Mouse (Mus musculus): ENCODE data around the gene Radil. TPM values are rescaled to one million over a fixed set of nuclear protein-coding genes. Genes with fewer than 3 reads are reported as not detected.

The Radil gene
- total and polyA plus RNA-seq, 3 experiments = not detected

- DNase-seq (ENCODE audit: extremely low read depth) = no peak
- in situ Hi-C loops (cut with MboI; ENCODE audit: low pct_ligation_motif_present, low pct_unique_long_range_greater_than_20kb, low sequenced_read_pairs) = loop anchor here (5.0 kb wide), 1 partner anchor 73 kb away; no protein-coding TSS in a partner anchor
- peaks cover 30 to 62% of the 10 kb centered on the region in 2 experiments for H3K4me1 ChIP-seq (ENCODE audit: control insufficient read depth in 1 of 2, insufficient read depth in 2 of 2)
Observed at GRCm38 (mm10) chr5:142439911-142440432, 110.9 kb downstream of the Radil start.

GRCm38 (mm10) chr5:142438380-142438938, 112.4 kb downstream of the Radil start:
- dilution Hi-C loops (cut with MboI; ENCODE audit: extremely low pct_ligation_motif_present, extremely low pct_unique_long_range_greater_than_20kb, low sequenced_read_pairs) = no loop called here
- in situ Hi-C loops (cut with MboI; ENCODE audit: low pct_ligation_motif_present, low pct_unique_long_range_greater_than_20kb, low sequenced_read_pairs) = no loop called here
- Histone ChIP-seq H3K4me3 (replicated peaks in 1 of 3; ENCODE audit: low read depth in 2 of 3, low read length in 2 of 3, poor library complexity in 1 of 3) (no peak overlapping the region), H3K36me3 (replicated peaks in 1 of 2; ENCODE audit: control insufficient read depth in 1 of 2, insufficient read depth in 1 of 2, low read length in 1 of 2) (peaks cover 22 to 76% of the 10 kb centered on the region in 2 experiments), H3K9me3 (replicated peaks; ENCODE audit: low read length) (peaks cover 4% of the 10 kb centered on the region), H3K27me3 (replicated peaks) (no peaks in the 10 kb centered on the region), H3K4me1 (ENCODE audit: control insufficient read depth in 1 of 2, insufficient read depth in 2 of 2) (peaks cover 16 to 48% of the 10 kb centered on the region in 2 experiments), H3K4me2 (ENCODE audit: insufficient read depth, low read depth, poor library complexity, severe bottlenecking) (no peak overlapping the region), H3K9ac (ENCODE audit: insufficient read depth, low read depth) (no peak overlapping the region), H3K27ac (ENCODE audit: insufficient read depth, low read depth) (no peak overlapping the region), H3K79me2 (replicated peaks; ENCODE audit: control insufficient read depth, extremely low read depth, insufficient read depth, poor library complexity, severe bottlenecking) (peaks cover 20% of the 10 kb centered on the region)
- TF ChIP-seq E2F4 (IDR thresholded peaks at IDR 0.05; ENCODE audit: insufficient replicate concordance, low read depth, low read length) (no peak), NELFE (IDR thresholded peaks at IDR 0.05; ENCODE audit: low read depth, low read length) (no peak), SMC3 (IDR thresholded peaks at IDR 0.05; ENCODE audit: low read depth, low read length) (no peak), EP300 (IDR thresholded peaks at IDR 0.05; ENCODE audit: low read length) (no peak), MEF2A (IDR thresholded peaks at IDR 0.05; ENCODE audit: borderline replicate concordance, low read depth, low read length) (no peak), TCF12 (IDR thresholded peaks at IDR 0.05; ENCODE audit: low read depth, low read length) (no peak), ZMIZ1 (IDR thresholded peaks at IDR 0.05; ENCODE audit: low read depth, low read length) (no peak), USF2 (conservative IDR thresholded peaks at IDR 0.05; ENCODE audit: low read depth, low read length) (no peak), GABPA (IDR thresholded peaks at IDR 0.05; ENCODE audit: insufficient replicate concordance, low read depth, low read length) (no peak), MAFK (IDR thresholded peaks at IDR 0.05; ENCODE audit: insufficient replicate concordance, low read length) (no peak), MXI1 (IDR thresholded peaks at IDR 0.05; ENCODE audit: low read depth, low read length) (no peak)
- no peak for DNase-seq (ENCODE audit: extremely low read depth)

More at GRCm38 (mm10) chr5:142439911-142440432, 110.9 kb downstream of the Radil start:
- peak overlapping the region in 2 of 3 experiments; percentile 36 to 37 for H3K4me3 ChIP-seq (replicated peaks in 1 of 3; ENCODE audit: low read depth in 2 of 3, low read length in 2 of 3, poor library complexity in 1 of 3)
- dilution Hi-C loops (cut with MboI; ENCODE audit: extremely low pct_ligation_motif_present, extremely low pct_unique_long_range_greater_than_20kb, low sequenced_read_pairs) = no loop called here
- no peak overlapping the region for H3K9ac ChIP-seq (ENCODE audit: insufficient read depth, low read depth)
- H3K4me2 ChIP-seq (ENCODE audit: insufficient read depth, low read depth, poor library complexity, severe bottlenecking) = peak overlapping the region; percentile 62
- H3K27me3 ChIP-seq (replicated peaks) = no peaks in the 10 kb centered on the region
- peaks cover 21 to 76% of the 10 kb centered on the region in 2 experiments for H3K36me3 ChIP-seq (replicated peaks in 1 of 2; ENCODE audit: control insufficient read depth in 1 of 2, insufficient read depth in 1 of 2, low read length in 1 of 2)
- TF ChIP-seq ETS1 (conservative IDR thresholded peaks at IDR 0.05; ENCODE audit: low read depth, low read length) (no peak), UBTF (IDR thresholded peaks at IDR 0.05; ENCODE audit: low read depth, low read length) (no peak), POLR2A (IDR thresholded peaks at IDR 0.05; ENCODE audit: low read depth, low read length) (no peak), SMC3 (IDR thresholded peaks at IDR 0.05; ENCODE audit: low read depth, low read length) (no peak), ZNF384 (IDR thresholded peaks at IDR 0.05; ENCODE audit: low read depth, low read length) (no peak), SIN3A (IDR thresholded peaks at IDR 0.05; ENCODE audit: low read length) (no peak), JUN (IDR thresholded peaks at IDR 0.05; ENCODE audit: insufficient read depth, low read depth, low read length) (no peak)
- H3K27ac ChIP-seq (ENCODE audit: insufficient read depth, low read depth) = peak overlapping the region; percentile 56; the same call in 1 of the 2 replicates
- peaks cover 4% of the 10 kb centered on the region for H3K9me3 ChIP-seq (replicated peaks; ENCODE audit: low read length)
- H3K79me2 ChIP-seq (replicated peaks; ENCODE audit: control insufficient read depth, extremely low read depth, insufficient read depth, poor library complexity, severe bottlenecking) = peaks cover 24% of the 10 kb centered on the region
